Mouse (Mus musculus): ENCODE measurements at regions not wholly inside any gene's neighbourhood (a gene's known extent, or its start where the extent isn't known, plus 50 kb on each side); places are given as distances from the start of the nearest gene placed in this dataset.

DNA sequence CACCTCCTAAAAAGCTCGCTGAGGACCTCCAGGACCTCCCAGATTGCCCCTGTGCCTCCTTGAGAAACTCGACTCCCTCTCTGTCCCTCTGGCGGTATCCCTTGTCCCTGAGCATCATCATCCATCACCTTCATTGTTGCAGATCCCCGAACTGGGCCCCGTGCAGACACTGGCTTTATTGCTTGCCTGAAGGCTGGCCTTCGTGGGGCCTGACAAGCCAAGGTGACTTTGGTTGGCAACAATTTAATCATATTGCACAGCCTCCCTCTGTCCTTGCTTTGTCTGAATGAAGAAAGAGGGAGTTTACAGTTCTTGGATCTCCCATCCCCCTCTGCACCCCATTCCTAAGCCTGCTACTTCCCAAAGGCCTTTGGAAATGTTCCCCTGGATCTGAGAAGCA, 78.3 kb upstream of the Ajap1 start:
- Histone ChIP-seq H3K9ac (ENCODE audit: low read depth, low read length, severe bottlenecking) (no peak overlapping the region), H3K4me1 (ENCODE audit: control insufficient read depth, insufficient read depth, low read length) (no peaks in the 10 kb centered on the region), H3K27me3 (ENCODE audit: control insufficient read depth, insufficient read depth, low read length) (no peaks in the 10 kb centered on the region), H3K9me3 (ENCODE audit: control insufficient read depth, low read length) (no peaks in the 10 kb centered on the region), H3K27ac (replicated peaks; ENCODE audit: low read depth, low read length) (no peak overlapping the region), H3K36me3 (ENCODE audit: control insufficient read depth, insufficient read depth, low read length) (no peaks in the 10 kb centered on the region), H3K4me2 (replicated peaks; ENCODE audit: low read depth, low read length, severe bottlenecking) (no peak overlapping the region), H3K4me3 (replicated peaks; ENCODE audit: low read length) (no peak overlapping the region)
- no peak for DNase-seq (ENCODE audit: low spot score)
- 16% methylated on average over 6 of the region's 6 CpGs for WGBS
- no peak for ATAC-seq (ENCODE audit: low FRiP score, low read depth)
- no peak for TF ChIP-seq POLR2A (IDR thresholded peaks at IDR 0.05; ENCODE audit: borderline replicate concordance, extremely low read depth, insufficient read depth, insufficient read length)

- Histone ChIP-seq H3K36me3 (ENCODE audit: control insufficient read depth, insufficient read depth, low read length) (no peaks in the 10 kb centered on the region), H3K4me1 (ENCODE audit: control insufficient read depth, insufficient read depth, low read length) (no peaks in the 10 kb centered on the region), H3K9me3 (ENCODE audit: control insufficient read depth, low read length) (no peaks in the 10 kb centered on the region), H3K9ac (ENCODE audit: low read depth, low read length, severe bottlenecking) (no peak overlapping the region), H3K4me2 (replicated peaks; ENCODE audit: low read depth, low read length, severe bottlenecking) (no peak overlapping the region), H3K27me3 (ENCODE audit: control insufficient read depth, insufficient read depth, low read length) (no peaks in the 10 kb centered on the region), H3K27ac (replicated peaks; ENCODE audit: low read depth, low read length) (no peak overlapping the region), H3K4me3 (replicated peaks; ENCODE audit: low read length) (no peak overlapping the region)
- no peak for DNase-seq (ENCODE audit: low spot score)
- TF ChIP-seq POLR2A (IDR thresholded peaks at IDR 0.05; ENCODE audit: borderline replicate concordance, extremely low read depth, insufficient read depth, insufficient read length): no peak
- no peak for ATAC-seq (ENCODE audit: low FRiP score, low read depth)
- WGBS: 93% methylated on average over 3 of the region's 3 CpGs
Measured at GRCm38 (mm10) chr4:153561991-153562390, 79.4 kb upstream of the Ajap1 start.

DNA sequence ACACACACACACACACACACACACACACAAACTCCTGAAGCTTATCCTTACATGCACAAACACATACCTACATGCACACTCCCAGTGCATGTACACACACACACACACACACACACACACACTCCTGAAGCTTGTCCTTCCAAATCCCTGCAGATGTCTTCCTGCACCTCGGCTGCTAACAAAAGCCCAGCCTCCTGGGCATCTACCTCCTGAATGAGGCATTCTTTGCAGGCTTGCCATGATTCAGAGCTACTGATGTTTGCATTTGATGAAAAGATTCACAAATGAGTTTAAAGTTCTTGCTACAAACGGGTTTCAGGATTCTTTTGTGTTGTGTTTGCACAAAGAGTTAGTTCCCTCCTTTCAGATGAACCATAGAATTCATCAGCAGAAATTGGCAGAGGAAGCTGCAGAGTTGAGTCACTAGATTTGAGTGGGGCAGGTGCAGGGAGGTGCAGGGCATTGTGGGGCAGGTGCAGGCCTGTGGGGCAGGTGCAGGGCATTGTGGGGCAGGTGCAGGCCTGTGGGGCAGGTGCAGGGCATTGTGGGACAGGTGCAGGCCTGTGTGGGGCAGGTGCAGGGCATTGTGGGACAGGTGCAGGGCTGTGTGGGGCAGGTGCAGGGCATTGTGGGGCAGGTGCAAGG, 84.8 kb upstream of the Ajap1 start:
- Histone ChIP-seq H3K4me2 (replicated peaks; ENCODE audit: low read depth, low read length, severe bottlenecking) (no peak overlapping the region), H3K4me1 (ENCODE audit: control insufficient read depth, insufficient read depth, low read length) (no peaks in the 10 kb centered on the region), H3K27ac (replicated peaks; ENCODE audit: low read depth, low read length) (no peak overlapping the region), H3K27me3 (ENCODE audit: control insufficient read depth, insufficient read depth, low read length) (no peaks in the 10 kb centered on the region), H3K9ac (ENCODE audit: low read depth, low read length, severe bottlenecking) (no peak overlapping the region), H3K9me3 (ENCODE audit: control insufficient read depth, low read length) (no peaks in the 10 kb centered on the region), H3K36me3 (ENCODE audit: control insufficient read depth, insufficient read depth, low read length) (no peaks in the 10 kb centered on the region), H3K4me3 (replicated peaks; ENCODE audit: low read length) (no peak overlapping the region)
- no peak for ATAC-seq (ENCODE audit: low FRiP score, low read depth)
- no peak for TF ChIP-seq POLR2A (IDR thresholded peaks at IDR 0.05; ENCODE audit: borderline replicate concordance, extremely low read depth, insufficient read depth, insufficient read length)
- WGBS: 41% methylated on average over 2 of the region's 2 CpGs
- DNase-seq (ENCODE audit: low spot score): no peak

GRCm38 (mm10) chr4:153573180-153573769, 90.7 kb upstream of the Ajap1 start:
- WGBS: 48% methylated on average over 9 of the region's 9 CpGs
- ATAC-seq (ENCODE audit: low FRiP score, low read depth) (no peak), DNase-seq (ENCODE audit: low spot score) (no peak)
- no peak overlapping the region for H3K27ac ChIP-seq (replicated peaks; ENCODE audit: low read depth, low read length)
- no peaks in the 10 kb centered on the region for H3K36me3 ChIP-seq (ENCODE audit: control insufficient read depth, insufficient read depth, low read length)
- H3K4me1 ChIP-seq (ENCODE audit: control insufficient read depth, insufficient read depth, low read length): no peaks in the 10 kb centered on the region
- H3K9me3 ChIP-seq (ENCODE audit: control insufficient read depth, low read length): no peaks in the 10 kb centered on the region
- H3K27me3 ChIP-seq (ENCODE audit: control insufficient read depth, insufficient read depth, low read length): no peaks in the 10 kb centered on the region
- no peak overlapping the region for H3K4me3 ChIP-seq (replicated peaks; ENCODE audit: low read length)
- no peak overlapping the region for H3K4me2 ChIP-seq (replicated peaks; ENCODE audit: low read depth, low read length, severe bottlenecking)
- H3K9ac ChIP-seq (ENCODE audit: low read depth, low read length, severe bottlenecking): no peak overlapping the region
- TF ChIP-seq POLR2A (IDR thresholded peaks at IDR 0.05; ENCODE audit: borderline replicate concordance, extremely low read depth, insufficient read depth, insufficient read length): no peak

DNA sequence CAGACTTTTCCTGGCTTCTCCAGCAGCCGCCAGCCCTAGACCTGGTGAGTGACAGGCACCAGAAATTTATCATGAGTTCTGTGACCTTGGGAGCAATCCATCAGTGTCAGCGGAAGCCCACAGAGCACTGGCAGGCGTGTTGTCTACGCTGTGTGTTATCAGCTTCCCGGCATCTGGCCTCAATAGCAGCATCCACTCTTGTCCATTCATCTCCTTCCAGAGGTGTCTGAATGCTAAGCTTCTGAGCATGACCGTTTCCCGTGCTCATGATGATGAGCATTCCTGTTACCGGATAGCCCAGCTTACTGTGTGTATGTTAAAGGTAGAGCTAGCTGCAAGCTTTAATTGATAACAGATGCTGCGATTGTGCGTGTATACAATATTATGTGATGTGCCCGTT, 110.7 kb upstream of the Ajap1 start:
- DNase-seq (ENCODE audit: low spot score): no peak

More for the DNA sequence above, 110.7 kb upstream of the Ajap1 start:
- no peak for ATAC-seq (ENCODE audit: low FRiP score, low read depth)
- no peak overlapping the region for H3K27ac ChIP-seq (replicated peaks; ENCODE audit: low read depth, low read length)
- H3K4me2 ChIP-seq (replicated peaks; ENCODE audit: low read depth, low read length, severe bottlenecking): no peak overlapping the region
- no peak overlapping the region for H3K9ac ChIP-seq (ENCODE audit: low read depth, low read length, severe bottlenecking)
- no peaks in the 10 kb centered on the region for H3K36me3 ChIP-seq (ENCODE audit: control insufficient read depth, insufficient read depth, low read length)
- TF ChIP-seq POLR2A (IDR thresholded peaks at IDR 0.05; ENCODE audit: borderline replicate concordance, extremely low read depth, insufficient read depth, insufficient read length): no peak
- H3K4me1 ChIP-seq (ENCODE audit: control insufficient read depth, insufficient read depth, low read length): no peaks in the 10 kb centered on the region
- H3K27me3 ChIP-seq (ENCODE audit: control insufficient read depth, insufficient read depth, low read length): no peaks in the 10 kb centered on the region
- H3K4me3 ChIP-seq (replicated peaks; ENCODE audit: low read length): no peak overlapping the region
- no peaks in the 10 kb centered on the region for H3K9me3 ChIP-seq (ENCODE audit: control insufficient read depth, low read length)
- 33% methylated on average over 11 of the region's 11 CpGs for WGBS

Data from limb, embryonic 14.5 days (tissue).